Mouse (Mus musculus): Measurements from ENCODE around the gene Bri3. TPM values are rescaled to one million over a fixed set of nuclear protein-coding genes. Genes with fewer than 3 reads are reported as not detected.

Gene Bri3
- polyA plus RNA-seq (2012; rRNA removed), result 164 and 182 TPM in 2 replicates

- TF ChIP-seq CTCF (IDR thresholded peaks at IDR 0.05; ENCODE audit: insufficient read depth, low read length) (no peak), POLR2A (IDR thresholded peaks at IDR 0.05; ENCODE audit: borderline replicate concordance, extremely low read depth, low read depth, low read length) (no peak)
- 91% methylated on average over 7 of the region's 7 CpGs for WGBS
- no peak within 1 kb of the TSS for H3K4me3 ChIP-seq (replicated peaks; ENCODE audit: extremely low read depth, low read depth, low read length)
- H3K4me1 ChIP-seq (ENCODE audit: control insufficient read depth, insufficient read depth, low read length), result peaks cover 4% of the 10 kb centered on the region; the same call in 1 of the 2 replicates
- no peak for DNase-seq
Measured at GRCm38 (mm10) chr5:144243901-144244487, at the start of gene Bri3. TSS of gene Bri3 (plus strand) at chr5:144244437.

GRCm38 (mm10) chr5:144195567-144195966, 48.7 kb upstream of the Bri3 start:
- Histone ChIP-seq H3K4me3 (replicated peaks; ENCODE audit: extremely low read depth, low read depth, low read length) (no peak overlapping the region), H3K4me1 (ENCODE audit: control insufficient read depth, insufficient read depth, low read length) (no peaks in the 10 kb centered on the region)
- no peak for DNase-seq
- no peak for TF ChIP-seq CTCF (IDR thresholded peaks at IDR 0.05; ENCODE audit: insufficient read depth, low read length)
- TF ChIP-seq POLR2A (IDR thresholded peaks at IDR 0.05; ENCODE audit: borderline replicate concordance, extremely low read depth, low read depth, low read length), result no peak
- WGBS, result 93% methylated on average over 8 of the region's 8 CpGs

- TF ChIP-seq POLR2A (IDR thresholded peaks at IDR 0.05; ENCODE audit: borderline replicate concordance, extremely low read depth, low read depth, low read length) (no peak), CTCF (IDR thresholded peaks at IDR 0.05; ENCODE audit: insufficient read depth, low read length) (no peak)
- DNase-seq, result no peak
- H3K4me3 ChIP-seq (replicated peaks; ENCODE audit: extremely low read depth, low read depth, low read length), result no peak overlapping the region
- 81% methylated on average over 11 of the region's 11 CpGs for WGBS
- H3K4me1 ChIP-seq (ENCODE audit: control insufficient read depth, insufficient read depth, low read length), result no peaks in the 10 kb centered on the region
Measured at GRCm38 (mm10) chr5:144200616-144201015, 43.6 kb upstream of the Bri3 start.

DNA sequence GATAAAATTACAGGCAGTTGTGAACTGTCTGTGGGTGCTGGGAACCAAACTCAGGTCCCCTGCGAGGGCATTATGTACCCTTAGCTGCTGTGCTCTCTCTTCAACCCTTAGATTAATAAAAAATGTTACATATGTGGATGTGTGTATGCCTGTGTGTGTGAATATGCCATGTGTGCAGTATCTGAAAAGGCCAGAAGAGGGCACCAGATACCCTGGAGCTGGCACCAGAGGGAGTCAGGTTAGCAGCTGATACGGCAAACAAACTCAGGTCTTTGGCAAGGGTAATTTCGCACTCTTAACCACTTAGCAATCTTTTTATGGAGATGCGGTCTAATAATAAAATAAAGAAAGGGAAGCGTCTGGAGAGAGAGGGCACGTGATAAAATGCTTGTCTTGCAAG, 41.8 kb upstream of the Bri3 start:
- WGBS, result 97% methylated on average over 6 of the region's 6 CpGs
- Histone ChIP-seq H3K4me3 (replicated peaks; ENCODE audit: extremely low read depth, low read depth, low read length) (no peak overlapping the region), H3K4me1 (ENCODE audit: control insufficient read depth, insufficient read depth, low read length) (no peaks in the 10 kb centered on the region)
- no peak for TF ChIP-seq POLR2A (IDR thresholded peaks at IDR 0.05; ENCODE audit: borderline replicate concordance, extremely low read depth, low read depth, low read length)
- TF ChIP-seq CTCF (IDR thresholded peaks at IDR 0.05; ENCODE audit: insufficient read depth, low read length), result peak; percentile 18; the same call in 1 of the 2 replicates
- DNase-seq, result no peak

GRCm38 (mm10) chr5:144203398-144203959, 40.8 kb upstream of the Bri3 start:
- TF ChIP-seq CTCF (IDR thresholded peaks at IDR 0.05; ENCODE audit: insufficient read depth, low read length) (no peak), POLR2A (IDR thresholded peaks at IDR 0.05; ENCODE audit: borderline replicate concordance, extremely low read depth, low read depth, low read length) (no peak)
- Histone ChIP-seq H3K4me3 (replicated peaks; ENCODE audit: extremely low read depth, low read depth, low read length) (no peak overlapping the region), H3K4me1 (ENCODE audit: control insufficient read depth, insufficient read depth, low read length) (no peaks in the 10 kb centered on the region)
- WGBS, result 89% methylated on average over 10 of the region's 10 CpGs
- no peak for DNase-seq

- H3K4me3 ChIP-seq (replicated peaks; ENCODE audit: extremely low read depth, low read depth, low read length), result no peak overlapping the region
- no peak for DNase-seq
- no peaks in the 10 kb centered on the region for H3K4me1 ChIP-seq (ENCODE audit: control insufficient read depth, insufficient read depth, low read length)
- TF ChIP-seq POLR2A (IDR thresholded peaks at IDR 0.05; ENCODE audit: borderline replicate concordance, extremely low read depth, low read depth, low read length) (no peak), CTCF (IDR thresholded peaks at IDR 0.05; ENCODE audit: insufficient read depth, low read length) (no peak)
- 93% methylated on average over 12 of the region's 12 CpGs for WGBS
Measured at GRCm38 (mm10) chr5:144204303-144204702, 39.9 kb upstream of the Bri3 start.

DNA sequence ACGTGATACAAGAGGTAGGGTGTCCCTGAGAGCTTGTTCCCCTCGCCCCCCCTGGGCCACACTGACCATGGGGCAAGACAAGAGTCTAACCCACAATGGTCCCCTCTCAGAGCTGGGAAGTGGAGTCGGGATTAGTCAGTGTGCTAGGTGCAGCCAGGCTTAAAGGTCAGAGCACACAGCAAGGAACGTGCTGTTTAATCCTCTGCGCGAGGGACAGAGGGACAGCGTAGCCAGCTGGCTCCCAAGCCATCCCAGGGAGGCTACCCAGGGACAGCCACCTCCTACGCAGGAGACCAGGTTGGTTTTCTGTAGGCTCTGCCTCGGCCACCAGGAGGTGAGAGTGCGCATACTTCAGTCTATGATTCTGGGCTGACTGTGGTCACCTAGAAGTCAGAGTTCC, 39.3 kb upstream of the Bri3 start:
- no peak for TF ChIP-seq POLR2A (IDR thresholded peaks at IDR 0.05; ENCODE audit: borderline replicate concordance, extremely low read depth, low read depth, low read length)
- TF ChIP-seq CTCF (IDR thresholded peaks at IDR 0.05; ENCODE audit: insufficient read depth, low read length), result no peak
- Histone ChIP-seq H3K4me1 (ENCODE audit: control insufficient read depth, insufficient read depth, low read length) (no peaks in the 10 kb centered on the region), H3K4me3 (replicated peaks; ENCODE audit: extremely low read depth, low read depth, low read length) (no peak overlapping the region)
- 89% methylated on average over 10 of the region's 10 CpGs for WGBS
- DNase-seq, result no peak

DNA sequence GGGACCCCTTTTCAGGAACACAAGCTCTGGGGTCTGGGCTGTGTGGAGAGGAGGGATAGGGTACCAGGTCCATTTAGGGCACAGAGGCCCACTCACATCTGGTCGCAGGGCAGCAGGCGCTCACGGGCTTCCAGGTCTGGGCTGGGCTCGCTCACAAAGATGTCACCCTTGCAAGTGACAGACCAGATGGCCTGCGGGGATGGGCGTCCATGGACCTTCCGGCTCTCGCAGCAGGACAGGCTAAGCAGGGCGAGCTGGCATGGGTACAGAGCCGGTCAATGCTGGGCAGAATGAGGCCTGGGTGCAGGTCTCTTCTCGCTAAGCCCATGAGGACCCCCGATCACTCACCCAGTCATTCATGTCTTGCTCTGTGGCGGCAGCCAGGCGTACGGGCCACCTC, 38.2 kb upstream of the Bri3 start:
- WGBS, result 94% methylated on average over 15 of the region's 15 CpGs
- no peak for DNase-seq
- H3K4me1 ChIP-seq (ENCODE audit: control insufficient read depth, insufficient read depth, low read length), result no peaks in the 10 kb centered on the region
- H3K4me3 ChIP-seq (replicated peaks; ENCODE audit: extremely low read depth, low read depth, low read length), result no peak overlapping the region
- TF ChIP-seq POLR2A (IDR thresholded peaks at IDR 0.05; ENCODE audit: borderline replicate concordance, extremely low read depth, low read depth, low read length), result no peak
- no peak for TF ChIP-seq CTCF (IDR thresholded peaks at IDR 0.05; ENCODE audit: insufficient read depth, low read length)

DNA sequence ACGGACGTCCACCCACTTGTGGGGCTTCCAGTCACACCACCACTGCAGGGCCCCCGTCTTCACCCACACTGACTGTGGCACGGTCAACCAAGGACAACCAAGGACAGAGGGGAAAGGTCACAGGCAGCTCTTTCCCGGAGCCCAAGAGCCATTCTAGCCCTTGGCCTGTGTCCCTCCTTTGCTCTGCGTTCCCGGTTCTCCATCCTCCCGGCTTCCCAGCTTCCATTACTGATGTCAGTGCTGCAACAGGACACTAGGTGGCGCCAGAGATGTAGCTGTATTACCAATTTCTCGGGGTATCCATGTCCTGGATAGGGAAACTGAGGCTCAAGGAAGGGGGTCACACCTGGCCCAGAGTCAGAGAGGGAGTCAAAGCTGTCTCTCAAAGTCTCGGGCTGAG, 36.8 kb upstream of the Bri3 start:
- DNase-seq, result peak; percentile 57

DNA sequence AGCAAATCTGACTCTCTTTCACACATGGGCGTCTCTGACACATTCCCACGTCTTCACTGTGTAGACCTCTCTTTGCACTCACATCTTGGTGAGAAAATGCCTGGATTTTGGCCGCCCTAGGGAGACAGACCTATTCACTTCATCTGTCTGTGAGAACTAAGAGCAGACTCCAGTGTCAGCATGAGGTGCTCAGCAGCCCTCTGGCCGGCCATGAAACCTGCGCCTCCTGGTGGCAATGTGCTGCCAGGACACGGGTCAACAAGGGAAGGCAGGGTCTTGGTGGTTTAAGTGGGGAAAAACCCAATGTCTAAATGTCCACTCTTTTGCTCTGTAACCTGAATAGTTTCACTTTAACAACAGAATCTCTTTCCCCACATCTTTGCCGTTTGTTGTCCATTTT, 29.8 kb upstream of the Bri3 start:
- 40% methylated on average over 7 of the region's 7 CpGs for WGBS
- H3K4me1 ChIP-seq (ENCODE audit: control insufficient read depth, insufficient read depth, low read length), result peaks cover 2% of the 10 kb centered on the region; the same call in 1 of the 2 replicates
- TF ChIP-seq CTCF (IDR thresholded peaks at IDR 0.05; ENCODE audit: insufficient read depth, low read length) (peak; percentile 88), POLR2A (IDR thresholded peaks at IDR 0.05; ENCODE audit: borderline replicate concordance, extremely low read depth, low read depth, low read length) (no peak)
- DNase-seq, result peak; percentile 67
- H3K4me3 ChIP-seq (replicated peaks; ENCODE audit: extremely low read depth, low read depth, low read length), result no peak overlapping the region

More for the DNA sequence above, 36.8 kb upstream of the Bri3 start:
- H3K4me3 ChIP-seq (replicated peaks; ENCODE audit: extremely low read depth, low read depth, low read length), result no peak overlapping the region
- no peaks in the 10 kb centered on the region for H3K4me1 ChIP-seq (ENCODE audit: control insufficient read depth, insufficient read depth, low read length)
- TF ChIP-seq POLR2A (IDR thresholded peaks at IDR 0.05; ENCODE audit: borderline replicate concordance, extremely low read depth, low read depth, low read length), result no peak
- TF ChIP-seq CTCF (IDR thresholded peaks at IDR 0.05; ENCODE audit: insufficient read depth, low read length), result peak; percentile 73
- 44% methylated on average over 11 of the region's 11 CpGs for WGBS

Measured in lung, adult 2 months (tissue).